Mouse (Mus musculus): ENCODE measurements around the gene Pnn.

- TF ChIP-seq CTCF (IDR thresholded peaks at IDR 0.05; ENCODE audit: insufficient read depth, low read length) (no peak), POLR2A (IDR thresholded peaks at IDR 0.05; ENCODE audit: borderline replicate concordance, extremely low read depth, low read depth, low read length) (no peak)
Measured at GRCm38 (mm10) chr12:59040851-59041250, 25.8 kb upstream of the Pnn start.

All from lung, adult 2 months (tissue).